19 mouse cellular contexts compared by ENCODE assay signal in genomic region chr8:100865624-100866023, GRCm38 (mm10).
A peak's percentile ranks its signal among the peaks of the same experiment; 100 is the strongest.
DNase-seq lines count a peak whose midpoint lies in the region; ATAC-seq lines count a peak whose summit lies in the region.
"Had no signal": no experiment of that assay in that cellular context is flagged by ENCODE, and none has a peak within 500 bp of the region (broad histone marks: within the 10 kb centered on the region; RNA-seq: fewer than 3 reads in every experiment).

No protein-coding gene starts in this region.

- no peaks in the 10 kb centered on the region for H3K4me1 ChIP-seq in kidney, embryonic 14.5 days (ENCODE audit: control insufficient read depth, insufficient read depth, low read length)
- H3K4me1 ChIP-seq: embryonic facial prominence, embryonic 12.5 days; forebrain, embryonic 12.5 days; heart, embryonic 15.5 days; limb, embryonic 13.5 days had no signal

- no peak overlapping the region for H3K27ac ChIP-seq in kidney, embryonic 14.5 days (ENCODE audit: low read depth, low read length)
- H3K27ac ChIP-seq: embryonic facial prominence, embryonic 12.5 days; forebrain, embryonic 12.5 days; heart, embryonic 15.5 days; left cerebral cortex, adult 2 months; limb, embryonic 13.5 days had no signal

- H3K36me3 ChIP-seq in kidney, embryonic 14.5 days (ENCODE audit: control insufficient read depth, insufficient read depth, low read length): no peaks in the 10 kb centered on the region
- H3K36me3 ChIP-seq: embryonic facial prominence, embryonic 12.5 days; forebrain, embryonic 12.5 days; heart, embryonic 15.5 days; limb, embryonic 13.5 days had no signal

- no peak overlapping the region for H3K9ac ChIP-seq in kidney, embryonic 14.5 days (ENCODE audit: low read depth, low read length)
- H3K9ac ChIP-seq: embryonic facial prominence, embryonic 12.5 days; forebrain, embryonic 12.5 days; heart, embryonic 15.5 days; limb, embryonic 13.5 days; liver, postnatal 0 days had no signal

- H3K9me3 ChIP-seq in kidney, embryonic 14.5 days (ENCODE audit: control insufficient read depth, low read length): no peaks in the 10 kb centered on the region
- H3K9me3 ChIP-seq: embryonic facial prominence, embryonic 12.5 days; forebrain, embryonic 12.5 days; heart, embryonic 15.5 days; limb, embryonic 13.5 days had no signal

- 79% methylated on average over 6 of the region's 6 CpGs for WGBS in kidney, embryonic 14.5 days

- no peak overlapping the region for H3K4me3 ChIP-seq in kidney, embryonic 14.5 days (ENCODE audit: low read length)
- H3K4me3 ChIP-seq: embryonic facial prominence, embryonic 12.5 days; forebrain, embryonic 12.5 days; heart, embryonic 15.5 days; left cerebral cortex, adult 2 months; limb, embryonic 13.5 days had no signal

- ATAC-seq in kidney, embryonic 14.5 days (ENCODE audit: low FRiP score, low TSS enrichment): no peak
- ATAC-seq: inflammation-experienced regulatory T-cells, adult 6 months; liver, postnatal 0 days had no signal

- no peaks in the 10 kb centered on the region for H3K27me3 ChIP-seq in kidney, embryonic 14.5 days (ENCODE audit: control insufficient read depth, insufficient read depth, low read length)
- H3K27me3 ChIP-seq: embryonic facial prominence, embryonic 12.5 days; forebrain, embryonic 12.5 days; heart, embryonic 15.5 days; limb, embryonic 13.5 days had no signal

- intact Hi-C loops in heart, postnatal 36 days (cut with DNase I): no loop called here

- peak; percentile 7 to 10 for DNase-seq in frontal cortex, postnatal 36 days (ENCODE audit: low spot score in 2 of 2)
- DNase-seq in frontal cortex, postnatal 14 days (ENCODE audit: low spot score in 2 of 2): no peak
- DNase-seq in right cerebral cortex, postnatal 10 days (ENCODE audit: low spot score in 2 of 2): peak; percentile 19 to 23
- no peak for DNase-seq in right cerebral cortex, adult 2 months (ENCODE audit: low spot score in 2 of 2)
- peak; percentile 11 for DNase-seq in layer of hippocampus, adult 9-10 months (ENCODE audit: low spot score)
- no peak for DNase-seq in thymus, postnatal 10 days (ENCODE audit: low spot score in 2 of 2)
- DNase-seq in heart, postnatal 36 days: no peak
- DNase-seq: adrenal gland, postnatal 10 days; cerebellum, postnatal 36 days; liver, postnatal 0 days; lung, postnatal 4 days; spleen, adult 18-20 months had no signal

- H3K4me2 ChIP-seq in kidney, embryonic 14.5 days (replicated peaks; ENCODE audit: low read depth, low read length): no peak overlapping the region
- H3K4me2 ChIP-seq: embryonic facial prominence, embryonic 12.5 days; forebrain, embryonic 12.5 days; heart, embryonic 15.5 days; limb, embryonic 13.5 days had no signal

Comparison
In these comparisons a context has a peak if more than half of its experiments do, and no peak if none do; other contexts are left out.
1. DNase-seq: peak in frontal cortex, postnatal 36 days (2 of 2), right cerebral cortex, postnatal 10 days (2 of 2) and layer of hippocampus, adult 9-10 months (single experiment); none in frontal cortex, postnatal 14 days (0 of 2), right cerebral cortex, adult 2 months (0 of 2), thymus, postnatal 10 days (0 of 2) and heart, postnatal 36 days (0 of 2).